Mouse (Mus musculus) layer of hippocampus, adult 11-12 months (tissue): ENCODE measurements around the gene Itpkb.
A peak's percentile ranks its signal among the peaks of the same experiment; 100 is the strongest.

Experiments used
- DNase-seq: peaks from one replicate; pipeline ENCODE4 v3.0.0; 2022; ENCODE audit warnings: low spot score

The Itpkb gene

GRCm38 (mm10) chr1:180462983-180463475 lies 132.7 kb downstream of the Itpkb start:
- DNase-seq = no peak

- DNase-seq = peak; percentile 45
Measured at GRCm38 (mm10) chr1:180464357-180464756, 134.1 kb downstream of the Itpkb start.

GRCm38 (mm10) chr1:180465620-180466019 lies 135.3 kb downstream of the Itpkb start:
- peak; percentile 60 for DNase-seq

GRCm38 (mm10) chr1:180468004-180468403 lies 137.7 kb downstream of the Itpkb start:
- DNase-seq = no peak

GRCm38 (mm10) chr1:180473566-180473965 lies 143.3 kb downstream of the Itpkb start:
- DNase-seq = no peak
